Mouse (Mus musculus): ENCODE data around the gene Ctns.

The Ctns gene

DNA sequence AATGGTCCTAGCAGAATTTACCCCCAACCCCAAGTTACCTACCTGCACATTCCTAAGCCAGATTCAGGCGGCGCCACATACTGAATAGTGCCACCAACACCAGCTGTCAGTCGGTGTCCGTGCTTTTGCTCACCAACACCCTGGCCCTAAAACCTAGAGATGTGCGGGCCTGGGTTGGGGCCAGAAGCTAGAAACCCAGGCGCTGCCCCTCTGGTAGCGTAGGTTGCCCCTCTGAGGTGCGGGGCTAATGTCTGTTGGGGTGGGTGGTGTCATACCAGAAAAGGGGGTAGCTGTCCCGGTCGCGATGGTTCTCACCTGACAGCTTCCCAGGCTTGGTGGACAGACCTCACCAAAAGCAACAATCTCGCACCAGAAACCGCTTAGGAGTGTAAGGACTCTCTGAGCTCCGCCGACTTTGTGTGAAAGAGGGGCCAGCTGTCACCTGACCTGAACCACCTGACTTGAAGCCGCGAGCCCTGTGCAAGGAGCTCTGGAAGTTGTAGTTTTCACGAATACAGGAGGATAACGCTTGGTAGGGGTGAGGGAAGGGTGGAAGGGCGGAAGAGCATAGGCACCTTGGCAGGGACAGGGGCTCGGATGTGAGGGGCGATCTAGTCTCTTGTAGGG, at the start of gene Ctns:
Ctns (minus strand) TSS at position 440 of the 627 bp plus-strand sequence.
- DNase-seq (ENCODE audit: low spot score): peak; percentile 79

DNA sequence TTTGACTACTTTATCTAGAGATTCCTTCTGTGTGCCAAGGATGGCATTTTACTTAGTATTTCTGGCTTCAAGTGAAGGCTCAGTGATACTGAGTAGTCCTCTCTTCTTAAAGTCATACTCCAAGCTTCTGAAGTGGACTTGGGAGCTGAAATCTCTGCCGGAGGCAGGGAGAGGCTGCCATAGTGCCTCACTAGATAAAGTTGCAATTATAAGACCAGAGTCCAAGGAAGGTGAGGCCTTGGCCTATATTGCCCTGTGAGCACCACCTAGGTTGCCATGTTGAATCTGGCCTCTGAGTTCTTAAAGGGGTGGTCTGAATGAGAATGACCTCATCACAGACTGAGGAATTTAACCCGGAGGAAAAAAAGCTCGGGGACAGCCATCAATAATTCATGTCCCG, 43.9 kb upstream of the Ctns start:
- DNase-seq (ENCODE audit: low spot score): no peak

DNA sequence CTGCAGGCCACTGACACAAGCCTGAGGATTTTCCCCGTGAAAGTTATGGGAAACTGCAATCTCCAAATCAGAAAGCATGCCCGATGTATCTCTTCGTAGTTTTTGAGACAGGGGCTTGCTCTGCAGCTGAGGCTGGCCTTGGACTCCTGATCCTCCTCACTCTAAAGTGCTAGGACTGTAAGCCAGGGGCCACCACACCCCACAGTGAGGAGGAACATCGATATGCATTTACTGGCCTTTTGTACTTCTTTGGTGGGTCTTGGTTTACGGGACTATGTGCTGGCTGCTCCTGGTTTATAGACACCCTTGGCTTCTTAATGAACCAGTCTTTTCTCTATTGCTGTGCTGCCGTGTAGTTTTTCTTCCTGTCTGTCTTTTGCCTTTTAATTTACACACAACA, 43.4 kb upstream of the Ctns start:
- DNase-seq (ENCODE audit: low spot score): no peak

DNA sequence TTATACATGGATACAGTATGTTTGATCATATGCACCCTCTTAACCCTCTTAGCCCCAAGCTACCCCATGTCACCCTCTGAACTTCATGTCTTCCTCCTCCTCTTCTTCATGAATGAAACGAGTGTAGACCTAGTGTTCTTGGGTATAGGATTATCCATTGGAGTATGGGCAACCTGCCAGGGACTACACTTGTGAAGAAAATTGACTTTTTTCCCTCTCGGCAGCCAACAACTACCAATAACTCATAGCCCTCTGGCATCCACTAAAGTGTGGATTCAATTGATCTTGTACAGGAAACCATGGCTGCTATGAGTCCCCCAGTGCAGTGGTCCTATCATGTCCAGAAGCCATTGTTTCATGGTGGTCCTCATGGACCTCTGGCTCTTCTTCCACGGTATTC, 37.9 kb upstream of the Ctns start:
- DNase-seq (ENCODE audit: low spot score): no peak

DNA sequence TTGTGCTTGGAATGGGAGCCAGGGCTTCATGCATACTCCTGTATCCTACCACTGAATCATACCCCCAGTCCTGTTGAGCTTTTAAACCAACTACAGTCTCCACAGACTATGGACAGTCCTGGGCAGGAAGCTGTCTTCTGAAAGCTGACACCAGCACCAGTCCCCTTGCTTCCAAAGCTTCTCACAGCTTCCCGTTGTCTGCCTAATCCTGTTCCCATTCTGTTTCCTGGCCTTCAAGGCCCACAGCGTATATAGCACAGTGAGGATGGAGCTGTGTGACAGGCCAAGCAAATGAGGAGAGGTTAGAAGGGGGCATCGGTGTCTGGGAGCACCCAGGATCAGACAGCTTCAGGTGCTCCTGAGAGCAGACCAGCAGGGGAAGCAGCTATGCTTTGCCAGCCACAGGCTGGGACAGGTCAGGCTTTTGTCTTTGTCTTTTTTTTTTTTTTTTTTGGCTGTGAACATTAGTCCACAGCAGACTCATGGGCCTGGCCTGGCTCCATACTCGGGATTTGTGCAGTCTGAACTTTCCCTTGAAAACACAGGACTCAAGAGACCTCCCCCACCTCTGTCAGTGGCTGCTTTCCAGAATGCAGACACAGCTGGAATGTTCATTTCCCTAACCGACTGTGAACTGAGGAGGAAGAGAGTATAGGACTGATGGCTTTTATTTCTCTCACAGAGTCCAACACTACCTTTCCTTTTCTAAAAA, 37.3 kb upstream of the Ctns start:
- DNase-seq (ENCODE audit: low spot score): peak; percentile 75

DNA sequence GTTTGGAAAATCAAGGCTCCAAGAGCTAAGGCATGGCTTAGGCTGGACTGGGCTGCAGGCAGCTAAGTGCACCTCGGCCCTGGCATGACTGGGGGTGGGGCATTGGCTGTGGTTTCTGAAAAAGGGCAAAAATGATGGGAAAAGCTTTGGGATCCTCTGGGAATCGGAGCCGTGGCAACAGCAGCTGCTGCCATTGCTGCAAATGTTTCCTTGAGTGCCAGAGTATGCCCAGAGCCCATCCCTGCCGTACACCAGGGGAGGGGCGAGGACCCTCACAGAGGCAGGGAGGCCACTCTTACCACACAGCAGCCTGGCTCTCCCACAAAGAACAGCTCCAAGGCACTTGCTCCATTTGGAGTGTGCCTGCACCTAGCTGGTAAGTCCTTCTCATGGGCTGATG, 35.1 kb upstream of the Ctns start, which contains the start of gene Trpv1:
Trpv1 (plus strand) TSS at position 301 of the 400 bp plus-strand sequence.
- DNase-seq (ENCODE audit: low spot score): no peak

DNA sequence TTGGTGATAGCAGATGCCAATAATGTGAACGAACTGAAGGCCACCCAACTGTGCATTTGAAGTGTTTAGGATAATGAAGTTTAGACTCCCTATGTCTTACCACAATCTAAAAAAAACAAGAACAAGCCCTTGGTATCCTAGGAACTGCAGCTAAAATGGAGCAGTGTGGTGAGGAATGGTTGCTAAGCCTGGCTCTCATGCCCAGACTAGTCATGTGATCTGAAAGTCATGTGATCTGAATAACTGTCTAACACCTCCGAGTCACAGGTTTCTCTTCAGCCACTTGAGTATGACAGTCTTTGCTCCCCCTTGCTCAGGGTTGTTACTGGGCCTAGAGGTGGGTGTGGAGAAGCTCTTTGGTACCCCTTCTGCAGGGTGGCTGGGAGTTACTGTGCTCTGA, 33.7 kb upstream of the Ctns start:
- DNase-seq (ENCODE audit: low spot score): no peak

DNA sequence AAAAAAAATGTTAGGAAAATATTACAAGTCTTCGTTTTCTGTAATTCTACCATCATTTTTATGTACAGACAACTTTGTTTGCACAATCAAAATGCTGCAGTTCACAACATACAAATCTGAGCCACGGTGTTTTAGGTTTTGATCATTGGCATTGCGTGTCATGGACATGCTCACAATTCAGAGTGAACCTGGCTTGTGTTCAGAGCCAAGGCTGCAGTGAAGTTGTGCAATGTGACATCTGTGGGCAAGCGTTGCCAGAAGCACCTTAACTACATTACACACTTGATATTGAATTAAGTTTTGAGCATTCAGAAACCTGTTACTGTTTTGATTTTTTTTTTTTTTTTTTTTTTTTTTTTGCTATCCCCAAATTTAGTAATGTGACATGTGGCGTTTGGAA, 31.2 kb upstream of the Ctns start:
- no peak for DNase-seq (ENCODE audit: low spot score)

DNA sequence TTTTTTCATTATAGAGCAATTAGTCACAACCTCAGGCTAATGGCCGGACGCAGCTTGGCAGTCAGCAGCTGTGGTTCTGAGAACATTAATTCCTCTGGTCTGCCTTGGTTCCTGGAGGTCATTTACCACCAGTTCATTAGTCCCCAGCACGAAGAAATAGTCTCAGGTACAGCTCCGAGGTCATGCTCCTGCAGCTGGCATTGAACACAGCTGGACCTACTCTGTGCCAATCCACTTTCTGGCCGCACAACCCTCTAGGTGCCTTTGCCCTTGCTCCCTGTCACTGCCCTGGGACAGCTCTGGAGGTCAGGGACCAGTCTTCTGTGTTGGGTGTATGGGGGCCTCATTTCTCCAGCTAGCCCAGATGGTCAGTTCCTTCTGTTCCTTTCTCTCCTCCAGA, 30.0 kb upstream of the Ctns start:
- DNase-seq (ENCODE audit: low spot score): no peak

DNA sequence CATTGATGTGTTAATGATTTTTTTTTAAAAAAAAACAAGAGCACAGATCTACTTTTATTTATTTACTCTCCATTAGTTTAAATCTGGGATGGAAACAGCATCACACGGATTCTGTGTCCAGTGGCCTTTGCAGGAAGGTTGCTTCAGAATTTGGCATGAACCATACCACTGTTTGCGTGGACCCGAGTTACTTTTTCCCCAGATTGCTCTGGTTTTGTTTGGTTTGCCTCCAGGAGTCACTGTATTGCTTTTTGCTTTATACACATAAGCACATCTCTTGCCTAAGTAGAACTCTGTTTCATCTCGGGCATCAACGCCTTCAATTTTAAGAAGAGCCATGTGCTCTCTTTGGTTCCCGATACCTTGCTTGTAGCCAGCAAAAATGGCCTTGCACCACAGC, 27.0 kb upstream of the Ctns start:
- DNase-seq (ENCODE audit: low spot score): no peak

DNA sequence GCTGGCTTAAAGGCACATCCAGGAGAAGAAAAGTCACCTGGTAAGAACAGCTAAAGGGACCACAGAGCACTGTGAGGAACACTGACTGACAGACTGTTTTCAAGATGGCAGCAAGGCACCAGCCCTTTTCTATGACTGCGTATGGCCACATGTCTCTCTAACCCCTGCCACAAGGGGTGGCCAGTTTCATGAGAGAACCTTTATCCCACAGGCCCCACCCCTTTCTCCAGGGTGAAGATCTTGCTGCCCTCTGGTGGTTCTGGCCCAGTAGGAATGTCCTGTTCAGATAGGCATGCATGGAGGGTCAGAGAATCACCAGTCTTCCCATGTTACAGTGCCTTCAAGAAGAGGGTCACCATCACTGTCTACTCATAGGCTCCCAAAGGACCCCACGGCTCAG, 25.1 kb upstream of the Ctns start:
- DNase-seq (ENCODE audit: low spot score): no peak

DNA sequence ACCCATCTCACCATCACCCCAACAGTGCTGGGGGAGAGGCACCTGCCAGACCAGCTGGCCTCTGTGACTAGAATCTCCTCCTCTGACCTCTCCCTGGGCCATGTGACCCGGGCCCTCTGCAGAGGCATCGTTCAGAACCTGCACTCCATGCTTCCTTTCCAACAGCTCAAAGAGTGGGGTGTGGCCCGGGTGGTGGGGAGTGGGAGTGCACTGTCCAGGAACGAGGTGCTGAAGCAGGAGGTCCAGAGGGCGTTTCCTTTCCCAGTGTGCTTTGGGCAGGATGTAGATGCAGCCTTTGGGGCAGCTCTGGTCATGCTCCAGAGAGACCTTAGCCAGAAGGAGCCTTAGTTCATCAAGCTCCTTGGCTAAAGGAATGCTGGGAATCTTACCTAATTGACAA, 24.0 kb upstream of the Ctns start:
- DNase-seq (ENCODE audit: low spot score): no peak

DNA sequence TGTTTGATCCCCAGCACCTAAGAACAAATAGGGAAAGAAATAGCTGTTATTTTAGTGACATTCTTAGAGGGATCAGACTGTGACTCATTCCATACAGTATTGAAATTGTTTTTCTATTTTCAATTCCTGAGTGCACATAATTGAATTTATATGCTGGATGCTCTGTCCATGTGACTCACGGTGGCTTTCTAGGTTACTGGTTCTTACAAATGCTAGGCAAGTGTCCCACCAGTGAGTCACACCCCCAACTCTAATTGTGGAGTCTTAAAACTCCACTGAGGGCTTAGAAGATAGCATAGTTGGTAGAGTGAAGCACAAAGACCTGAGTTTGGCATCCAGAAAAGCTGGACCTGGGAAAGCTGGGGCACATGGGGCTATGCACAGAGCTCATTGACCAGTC, 21.8 kb upstream of the Ctns start:
- DNase-seq (ENCODE audit: low spot score): no peak

DNA sequence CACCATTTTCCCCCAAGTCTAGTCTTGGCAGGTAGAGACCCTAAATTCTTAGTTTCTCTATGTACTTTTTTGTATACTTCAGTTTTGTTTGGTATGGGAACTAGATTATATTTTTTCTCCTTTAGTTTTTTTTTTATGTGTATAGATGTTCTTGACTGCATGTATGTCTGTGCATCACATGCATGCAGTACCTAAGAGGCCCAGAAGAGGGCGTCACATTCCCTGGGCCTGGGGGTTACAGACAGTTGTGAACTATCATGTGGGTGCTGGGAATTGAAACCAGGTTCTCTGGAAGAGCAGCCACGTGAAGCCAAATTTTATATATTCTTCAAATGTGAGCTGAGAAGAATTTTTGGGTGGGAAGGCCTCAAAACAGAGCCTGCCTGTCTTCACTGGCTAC, 20.8 kb upstream of the Ctns start:
- no peak for DNase-seq (ENCODE audit: low spot score)

DNA sequence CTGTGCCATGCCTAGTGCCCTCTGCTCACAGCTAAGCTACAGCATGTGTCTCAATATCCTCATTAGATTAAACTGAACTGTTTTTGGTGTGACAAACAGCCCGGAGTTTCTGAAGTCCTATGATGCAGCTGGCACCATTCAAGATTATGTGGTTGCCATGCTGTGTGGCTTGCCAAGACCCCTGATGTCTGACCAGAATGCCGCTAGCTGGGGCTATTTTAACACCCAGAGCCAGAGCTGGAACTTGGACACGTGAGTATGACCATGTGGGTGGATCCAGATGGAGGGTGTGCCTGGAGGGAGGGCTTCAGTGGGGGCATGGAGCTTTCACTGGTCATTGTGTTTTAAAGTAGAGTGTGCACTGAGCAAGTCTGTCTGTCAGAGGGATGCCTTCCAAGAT, 15.1 kb upstream of the Ctns start:
- no peak for DNase-seq (ENCODE audit: low spot score)

DNA sequence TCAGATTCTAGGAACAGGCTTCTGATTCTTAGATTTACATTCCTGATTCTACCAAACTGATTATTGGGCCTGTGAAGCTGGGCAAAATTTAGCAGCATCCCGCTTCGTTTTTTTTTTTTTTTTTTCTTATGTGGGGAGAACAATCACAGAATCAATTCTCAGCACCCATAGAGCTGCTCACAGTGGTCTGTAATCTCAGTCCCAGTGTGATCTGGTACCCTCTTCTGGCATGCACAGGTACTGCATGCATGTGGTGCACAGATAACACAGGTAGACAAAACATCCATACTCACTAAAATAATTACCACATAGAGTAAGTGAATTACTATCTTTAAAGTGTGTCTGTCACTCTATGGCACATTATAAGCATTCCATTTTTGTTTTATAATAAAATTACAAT, 8.8 kb upstream of the Ctns start:
- DNase-seq (ENCODE audit: low spot score): no peak

DNA sequence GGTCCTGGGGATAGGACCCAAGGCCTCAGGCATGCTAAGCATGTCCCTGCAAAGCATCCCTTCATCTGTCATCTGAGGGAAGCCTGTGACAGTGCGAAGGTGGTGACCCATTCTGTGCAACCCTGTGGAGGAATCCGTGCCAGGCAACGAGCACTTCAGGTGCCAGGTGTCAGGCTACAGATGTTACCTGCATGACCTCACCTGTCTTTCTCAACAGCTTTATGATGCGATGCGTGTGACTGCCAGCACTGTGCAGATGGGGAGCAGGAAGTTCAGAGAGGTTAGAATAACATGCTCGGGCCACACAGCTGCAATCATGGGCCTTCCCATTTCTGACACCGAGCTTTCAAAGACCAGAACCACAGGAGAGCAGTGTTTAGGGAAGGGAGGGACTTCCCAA, 6.4 kb upstream of the Ctns start:
- no peak for DNase-seq (ENCODE audit: low spot score)

DNA sequence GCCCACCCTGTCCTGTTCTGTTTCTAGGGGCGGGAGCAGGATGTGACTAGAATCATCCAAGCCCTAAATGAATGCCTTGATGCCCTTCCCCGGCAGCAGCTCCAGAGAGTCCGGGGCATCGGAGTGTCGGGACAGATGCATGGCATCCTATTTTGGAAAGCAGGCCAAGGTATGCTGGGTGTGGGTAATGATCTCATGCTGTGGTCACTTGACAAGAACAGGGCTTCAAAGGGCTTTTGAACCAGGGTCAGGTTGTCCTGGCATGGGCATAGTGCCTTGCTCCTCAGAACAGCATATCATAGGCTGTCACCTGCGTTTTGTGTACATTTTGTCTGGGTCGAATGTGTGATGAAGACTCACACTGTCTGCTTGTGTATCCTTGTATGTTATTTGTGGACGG, 5.1 kb upstream of the Ctns start:
- no peak for DNase-seq (ENCODE audit: low spot score)

DNA sequence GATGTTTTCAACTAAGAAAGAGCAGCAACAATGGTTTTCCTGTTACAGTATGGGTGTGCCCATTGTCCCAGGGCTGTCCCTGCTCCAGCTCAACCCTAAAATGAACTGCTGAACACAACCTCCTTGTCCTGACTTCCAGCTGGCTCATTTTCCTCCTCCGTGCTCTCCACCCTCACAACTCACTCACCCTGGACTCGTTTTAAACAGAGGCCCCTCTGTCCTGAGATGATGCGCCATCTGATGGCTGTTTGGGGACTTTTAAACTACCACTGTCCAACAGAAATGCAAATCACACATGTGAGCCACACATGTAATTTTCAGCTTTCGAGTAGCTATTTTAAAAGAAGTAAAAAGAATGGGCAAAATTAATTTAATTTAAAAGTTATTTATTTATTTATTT, 2.8 kb upstream of the Ctns start:
- no peak for DNase-seq (ENCODE audit: low spot score)

DNA sequence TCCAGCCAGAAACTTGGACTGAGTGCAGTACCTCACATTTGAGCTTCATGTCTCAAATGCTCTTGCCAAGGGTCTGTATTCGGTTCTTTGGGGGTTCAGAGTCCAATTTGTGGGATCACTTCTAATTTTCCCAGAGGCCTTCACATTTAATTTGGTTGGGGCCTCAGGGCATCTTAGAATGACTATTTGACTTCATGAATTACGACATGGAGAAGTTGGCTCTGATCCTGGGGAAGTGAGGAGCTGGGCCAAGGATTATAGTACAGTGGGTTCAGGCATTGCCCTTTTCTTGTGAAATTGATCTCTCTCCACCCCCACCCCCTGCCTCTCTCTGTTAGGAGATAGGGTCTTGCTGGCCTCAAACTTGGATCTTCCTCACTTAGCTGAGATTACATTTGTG, 2.2 kb upstream of the Ctns start:
- no peak for DNase-seq (ENCODE audit: low spot score)

DNA sequence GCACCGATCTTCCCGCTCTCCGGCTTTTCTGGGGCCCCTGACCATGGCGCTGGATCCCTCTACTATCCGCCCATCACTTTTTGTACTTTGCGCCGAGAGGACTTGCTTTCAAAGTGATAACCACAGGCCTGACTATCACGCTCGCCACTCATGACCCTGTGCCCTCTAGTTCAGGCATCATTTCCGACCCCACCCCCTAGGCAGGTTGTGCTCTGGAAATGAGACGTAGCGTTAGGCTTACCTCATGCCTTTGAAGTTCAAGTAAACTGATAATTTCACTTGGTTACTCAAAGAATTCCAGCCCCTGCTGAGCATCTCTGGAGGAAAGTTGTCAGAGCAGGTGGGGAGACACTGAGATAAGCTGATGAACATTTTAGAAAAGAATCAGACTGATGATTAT, 1.0 kb upstream of the Ctns start:
- DNase-seq (ENCODE audit: low spot score): no peak

DNA sequence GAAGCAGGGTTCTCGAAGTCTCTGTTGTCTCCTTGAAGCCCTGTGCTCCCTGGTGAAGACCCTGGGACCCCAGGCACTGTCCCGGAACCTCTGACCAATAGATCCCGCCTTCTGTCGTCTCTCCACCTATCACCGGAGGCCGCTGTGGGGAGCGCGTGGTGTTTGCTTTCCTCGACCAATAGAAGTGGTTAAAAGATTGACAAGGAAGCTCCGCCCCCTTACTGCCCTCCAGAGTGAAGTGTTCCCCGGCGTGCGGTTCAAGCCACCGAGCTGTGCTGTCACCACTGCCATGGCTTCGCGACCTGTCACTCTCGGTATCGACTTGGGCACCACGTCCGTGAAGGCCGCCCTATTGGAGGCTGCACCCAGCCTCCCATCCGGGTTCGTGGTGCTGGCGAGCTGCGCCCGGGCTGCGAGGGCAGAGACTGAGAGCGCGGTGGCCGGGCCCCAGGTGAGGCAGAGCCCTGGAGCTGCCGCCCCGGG, 429 bp upstream of the Ctns start, which contains the start of gene Shpk:
Shpk (plus strand) TSS at position 231 of the 483 bp plus-strand sequence.
- peak; percentile 94 for DNase-seq (ENCODE audit: low spot score)

DNA sequence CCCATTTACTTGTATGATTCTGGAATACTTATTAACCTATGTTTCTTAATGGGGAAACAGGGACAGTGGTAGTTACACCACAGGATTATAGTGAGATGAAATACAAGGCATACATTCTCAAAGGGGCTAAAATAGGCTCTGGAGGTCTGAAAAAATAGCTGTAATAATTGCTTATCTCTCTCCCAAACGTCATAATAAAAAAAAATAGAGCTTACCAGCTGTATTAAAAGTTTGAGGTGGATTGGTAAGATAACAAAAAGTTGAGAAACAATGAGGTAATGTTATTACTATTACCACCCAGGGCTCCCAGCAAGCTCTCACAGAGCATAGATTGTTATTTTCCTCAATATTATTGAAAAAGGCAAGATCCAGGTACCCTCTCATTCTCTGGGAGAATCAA, 652 bp downstream of the Ctns start:
- DNase-seq (ENCODE audit: low spot score): no peak

DNA sequence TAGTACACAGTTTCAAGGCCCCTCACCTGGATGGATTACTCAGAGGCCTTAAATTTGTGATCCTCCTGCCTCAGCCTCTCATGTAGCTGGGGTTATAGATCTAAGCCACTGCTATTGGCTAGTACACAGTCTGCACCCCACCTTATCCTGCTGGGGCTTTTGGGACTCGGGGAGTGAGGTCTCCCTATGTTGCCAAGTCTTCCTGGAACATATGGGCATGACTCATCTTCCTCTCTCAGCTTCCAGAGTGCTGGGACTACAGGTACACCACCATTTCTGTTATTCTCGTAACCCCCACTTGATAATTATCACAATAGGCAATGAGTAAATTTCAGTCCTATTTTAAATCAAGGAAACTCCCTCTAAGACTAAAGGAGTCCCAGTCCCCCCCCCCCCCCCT, 4.4 kb downstream of the Ctns start:
- no peak for DNase-seq (ENCODE audit: low spot score)

Data from testis, postnatal 10 days (tissue).